Mouse (Mus musculus) intestine, embryonic 16.5 days (tissue): ENCODE measurements around the gene Plekha8. TPM values are rescaled to one million over a fixed set of nuclear protein-coding genes. Genes with fewer than 3 reads are reported as not detected.
A peak's percentile ranks its signal among the peaks of the same experiment; 100 is the strongest.

Experiments
- ATAC-seq: fragments of 200-750 bp; cut with Nextera tagmentation; 2 replicates; pipeline ENCODE4 v1.8.0; 2017; ENCODE audit warnings: moderate TSS enrichment, moderate library complexity
- H3K27ac ChIP-seq: fragments of 300-500 bp; sonication (generic); 2 replicates; pipeline ENCODE4 v1.5.1; 2014; ENCODE audit warnings: mild to moderate bottlenecking, low read length
- H3K27me3 ChIP-seq: fragments of 300-500 bp; sonication (generic); replicated peaks from 2 replicates; pipeline ENCODE4 v1.6.1; 2014; ENCODE audit warnings: low read length, control low read depth, mixed read lengths; ENCODE audit not compliant: control insufficient read depth, insufficient read depth
- H3K36me3 ChIP-seq: fragments of 300-500 bp; sonication (generic); 2 replicates; pipeline ENCODE4 v1.6.1; 2014; ENCODE audit warnings: low read length, control low read depth; ENCODE audit not compliant: control insufficient read depth, insufficient read depth
- H3K4me1 ChIP-seq: fragments of 300-500 bp; sonication (generic); 2 replicates; pipeline ENCODE4 v1.6.1; 2014; ENCODE audit warnings: low read length, control low read depth, mixed read lengths; ENCODE audit not compliant: control insufficient read depth, insufficient read depth
- H3K4me2 ChIP-seq: fragments of 300-500 bp; sonication (generic); 2 replicates; pipeline ENCODE4 v1.6.1; 2014; ENCODE audit warnings: low read depth, low read length, control low read depth
- H3K4me3 ChIP-seq: fragments of 300-500 bp; sonication (generic); 2 replicates; pipeline ENCODE4 v1.5.1; 2014; ENCODE audit warnings: mild to moderate bottlenecking, low read length
- H3K9ac ChIP-seq: fragments of 300-500 bp; sonication (generic); 2 replicates; pipeline ENCODE4 v1.6.1; 2014; ENCODE audit warnings: low read depth, low read length
- H3K9me3 ChIP-seq: fragments of 300-500 bp; sonication (generic); 2 replicates; pipeline ENCODE4 v1.6.1; 2016; ENCODE audit warnings: low read length, control low read depth; ENCODE audit not compliant: control insufficient read depth
- WGBS: fragments of 180-500 bp; shearing (Covaris S2); extraction: QIAGEN DNeasy Blood & Tissue Kit; methylation state at CpG from one replicate; pipeline ENCODE4 v1.1.7; 2014; 5-methylcytosine and 5-hydroxymethylcytosine counted together
- polyA plus RNA-seq: library from polyadenylated mRNA; unstranded; fragments of >200 nt; fragmentation: Nextera tagmentation; extraction: Ambion mirVana; gene quantifications from 2 replicates; pipeline ENCODE4 v1.2.1, GENCODE M21; 2015

Gene Plekha8
- 5.4 and 6.1 TPM in 2 replicates for polyA plus RNA-seq

DNA sequence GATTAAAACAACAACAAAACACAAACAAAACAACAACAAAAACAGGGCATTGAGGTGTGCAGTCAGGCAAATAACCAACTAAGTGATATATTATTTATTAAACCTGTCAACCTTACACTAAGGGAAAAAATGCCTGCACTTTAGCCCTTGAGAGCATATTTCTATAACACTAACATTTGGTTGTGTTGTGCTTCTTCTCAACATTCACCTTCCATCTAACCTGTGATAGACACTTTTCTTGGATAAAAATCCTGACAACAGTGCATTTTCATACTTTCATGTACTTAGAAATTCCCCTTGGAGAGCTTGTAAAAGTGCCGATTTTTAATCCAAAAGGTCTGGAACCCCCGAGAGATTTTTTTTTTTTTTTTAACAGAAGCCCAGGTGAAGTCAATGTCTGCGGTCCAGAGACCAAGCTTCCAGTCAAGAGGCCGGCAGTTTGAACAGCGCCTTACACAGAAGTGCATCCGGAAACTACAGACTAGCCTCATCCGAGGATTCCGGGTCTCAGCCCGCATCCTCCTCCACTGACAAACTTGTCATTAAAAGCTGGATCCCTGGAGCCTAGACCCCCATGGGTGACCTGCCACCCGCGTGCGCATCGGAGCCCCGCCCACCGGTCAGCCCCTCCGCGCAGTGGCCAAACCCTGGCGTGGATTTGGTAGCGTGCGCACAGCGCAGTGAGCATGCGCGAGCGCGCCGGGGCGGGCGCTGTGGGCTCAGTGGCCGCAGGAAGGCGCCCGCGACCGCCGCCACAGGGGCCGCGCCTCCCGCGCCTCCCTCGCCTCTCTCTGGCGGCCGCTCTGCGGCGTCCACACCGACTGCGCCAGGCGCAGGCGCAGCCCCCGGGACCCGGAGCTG, at the start of gene Plekha8:
Plekha8 (plus strand) TSS at position 643 of the 861 bp plus-strand sequence.
- WGBS, result under 1% methylated on average over 47 of the region's 49 CpGs
- peak; percentile 92 for ATAC-seq
- H3K9me3 ChIP-seq, result no peaks in the 10 kb centered on the region
- no peaks in the 10 kb centered on the region for H3K27me3 ChIP-seq
- peaks cover 27% of the 10 kb centered on the region for H3K4me1 ChIP-seq
- peak within 1 kb of the TSS; percentile 75 for H3K27ac ChIP-seq
- H3K4me2 ChIP-seq, result peak within 1 kb of the TSS; percentile 84
- H3K36me3 ChIP-seq, result no peaks in the 10 kb centered on the region
- peak within 1 kb of the TSS; percentile 91 for H3K9ac ChIP-seq
- peak within 1 kb of the TSS; percentile 97 for H3K4me3 ChIP-seq

DNA sequence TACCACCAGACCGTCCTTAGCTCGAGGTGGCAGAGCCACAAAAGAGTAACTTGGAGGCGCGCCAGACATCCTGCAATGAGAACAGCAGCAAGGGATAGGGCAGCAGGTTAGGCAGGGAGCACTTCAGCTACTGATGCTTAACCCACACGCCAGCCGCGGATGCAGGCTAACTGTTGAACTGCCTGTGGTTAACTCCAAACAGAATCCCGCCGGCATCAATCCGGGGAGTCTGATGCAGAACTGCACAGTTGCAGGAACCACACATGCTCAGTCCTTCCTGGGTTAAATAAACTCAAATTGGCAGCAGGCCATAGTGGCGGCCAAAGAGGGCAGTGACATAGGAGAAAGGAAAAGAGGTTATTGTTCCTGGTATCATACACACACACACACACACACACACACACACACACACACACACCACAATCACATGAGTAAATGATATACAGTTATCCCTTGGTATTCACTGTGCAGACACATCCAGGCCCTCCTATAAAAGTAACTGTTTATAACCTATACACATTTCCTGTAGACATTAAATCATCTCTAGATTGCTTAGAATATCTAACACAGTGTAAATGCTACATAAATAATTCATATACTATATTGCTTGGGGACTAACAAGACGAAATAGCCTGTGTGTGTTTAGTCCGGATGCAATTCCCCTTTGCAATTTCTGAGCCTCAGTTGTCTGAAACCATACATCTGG, 46.4 kb upstream of the Plekha8 start:
- no peak for ATAC-seq
- H3K27ac ChIP-seq, result no peak overlapping the region
- H3K4me2 ChIP-seq, result no peak overlapping the region
- H3K4me3 ChIP-seq, result no peak overlapping the region
- H3K9ac ChIP-seq, result no peak overlapping the region
- H3K4me1 ChIP-seq, result peaks cover 11% of the 10 kb centered on the region
- H3K9me3 ChIP-seq, result no peaks in the 10 kb centered on the region
- H3K27me3 ChIP-seq, result no peaks in the 10 kb centered on the region
- 54% methylated on average over 13 of the region's 13 CpGs for WGBS
- H3K36me3 ChIP-seq, result no peaks in the 10 kb centered on the region

DNA sequence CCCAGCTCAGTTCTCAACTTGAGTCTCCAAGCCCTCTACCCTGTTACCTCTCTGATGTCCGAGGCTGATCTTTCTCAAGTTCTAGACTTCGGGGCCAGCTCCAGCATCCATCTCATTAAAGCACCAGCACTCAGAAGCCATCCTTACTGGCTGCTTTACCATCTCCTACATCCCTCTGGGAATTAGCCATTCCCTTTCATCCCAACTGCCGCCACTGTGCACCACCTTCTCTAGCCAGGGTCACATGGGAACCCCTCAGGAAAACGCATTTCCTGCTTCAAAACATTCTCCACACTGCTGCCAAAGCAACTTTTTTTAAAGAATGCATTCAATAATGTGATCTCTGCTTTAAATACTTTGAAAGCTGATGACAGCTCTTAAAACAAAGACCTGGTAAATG, 45.6 kb upstream of the Plekha8 start:
- Histone ChIP-seq H3K27me3 (no peaks in the 10 kb centered on the region), H3K4me1 (peaks cover 11% of the 10 kb centered on the region), H3K36me3 (no peaks in the 10 kb centered on the region), H3K4me2 (no peak overlapping the region), H3K27ac (no peak overlapping the region), H3K4me3 (no peak overlapping the region), H3K9ac (no peak overlapping the region), H3K9me3 (no peaks in the 10 kb centered on the region)
- WGBS, result 72% methylated on average over 4 of the region's 4 CpGs
- ATAC-seq, result no peak

DNA sequence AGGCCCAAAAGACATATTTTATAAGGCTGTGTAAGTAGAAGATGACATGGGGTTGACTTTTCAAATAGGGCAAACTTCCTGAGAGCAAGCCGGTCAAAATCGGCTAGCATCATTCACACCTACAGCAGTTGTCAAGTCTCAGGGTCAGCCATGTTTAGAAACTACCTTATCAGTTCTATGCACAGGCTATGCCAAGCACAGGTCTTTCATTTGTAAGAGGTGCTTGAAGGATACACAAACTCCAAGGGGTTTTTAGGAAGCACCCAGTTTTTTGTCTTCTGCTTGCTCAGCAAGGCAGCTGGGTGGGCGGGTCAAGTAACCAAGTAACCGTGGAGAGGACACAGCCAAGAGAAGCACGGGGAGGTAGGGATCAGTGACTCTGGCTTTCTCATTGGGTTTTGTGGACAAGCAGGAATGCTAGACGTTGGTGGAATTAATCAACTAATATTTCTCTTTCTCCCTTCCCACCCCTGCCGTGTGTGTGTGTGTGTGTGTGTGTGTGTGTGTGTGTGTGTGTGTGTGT, 44.0 kb upstream of the Plekha8 start:
- WGBS, result 66% methylated on average over 7 of the region's 7 CpGs
- Histone ChIP-seq H3K4me3 (no peak overlapping the region), H3K4me1 (peaks cover 11% of the 10 kb centered on the region), H3K27me3 (no peaks in the 10 kb centered on the region), H3K9ac (no peak overlapping the region), H3K27ac (no peak overlapping the region), H3K4me2 (no peak overlapping the region), H3K36me3 (no peaks in the 10 kb centered on the region), H3K9me3 (no peaks in the 10 kb centered on the region)
- ATAC-seq, result no peak

DNA sequence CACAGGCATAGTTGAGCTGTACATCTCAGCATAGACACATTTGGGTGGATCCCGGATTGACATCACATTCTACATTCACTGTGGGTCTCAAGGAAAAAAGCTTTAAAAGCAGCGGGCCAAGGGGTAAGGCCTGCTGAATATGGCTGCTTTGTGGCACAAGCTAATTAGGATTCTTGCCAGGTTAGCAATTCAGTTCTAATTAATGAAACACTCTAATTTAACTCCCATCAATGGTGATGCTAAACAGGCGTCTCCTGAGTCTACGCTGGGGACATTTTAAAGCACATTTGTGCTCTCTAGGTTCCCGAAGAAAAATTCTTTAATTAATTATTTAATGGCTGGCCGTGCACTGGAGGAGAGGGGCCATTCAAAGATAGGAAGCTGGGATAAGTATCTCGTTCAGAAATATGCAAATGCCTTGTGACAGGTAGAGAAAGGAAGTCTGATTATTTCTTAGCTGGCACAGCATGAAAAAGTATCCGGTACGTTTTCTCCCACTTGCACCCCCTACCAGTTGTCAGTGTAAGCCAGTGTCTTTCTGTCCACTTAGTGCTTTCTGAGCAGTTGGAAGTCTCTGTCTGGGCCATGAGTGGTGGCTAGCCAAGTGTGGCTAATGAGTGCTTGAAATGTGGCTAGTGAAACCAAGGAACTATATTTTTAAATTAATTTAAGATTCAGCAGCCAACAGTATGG, 42.0 kb upstream of the Plekha8 start:
- no peak overlapping the region for H3K4me2 ChIP-seq
- no peaks in the 10 kb centered on the region for H3K27me3 ChIP-seq
- no peak overlapping the region for H3K27ac ChIP-seq
- no peak overlapping the region for H3K4me3 ChIP-seq
- H3K9me3 ChIP-seq, result no peaks in the 10 kb centered on the region
- ATAC-seq, result no peak
- H3K36me3 ChIP-seq, result no peaks in the 10 kb centered on the region
- no peak overlapping the region for H3K9ac ChIP-seq
- WGBS, result 74% methylated on average over 9 of the region's 9 CpGs
- H3K4me1 ChIP-seq, result peaks cover 11% of the 10 kb centered on the region

DNA sequence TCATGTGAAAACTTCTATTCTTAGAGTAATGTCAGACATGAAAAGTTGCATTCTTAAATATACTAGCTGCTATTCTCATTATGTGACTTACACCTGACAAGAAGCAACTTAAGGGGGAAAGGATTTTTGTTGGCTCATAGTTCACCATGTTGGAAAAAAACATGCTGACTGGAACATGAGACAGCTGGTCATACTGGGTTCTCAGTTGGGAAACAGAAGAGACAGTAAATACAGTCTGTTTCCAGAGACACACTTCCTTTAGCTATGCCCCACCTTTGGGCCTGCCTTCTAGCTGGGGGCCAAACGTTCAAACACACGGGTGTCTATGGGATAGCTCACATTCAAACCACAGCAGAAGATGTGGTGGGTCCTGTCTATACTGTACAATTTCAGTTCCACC, 41.3 kb upstream of the Plekha8 start:
- WGBS, result 75% methylated on average over 2 of the region's 2 CpGs

DNA sequence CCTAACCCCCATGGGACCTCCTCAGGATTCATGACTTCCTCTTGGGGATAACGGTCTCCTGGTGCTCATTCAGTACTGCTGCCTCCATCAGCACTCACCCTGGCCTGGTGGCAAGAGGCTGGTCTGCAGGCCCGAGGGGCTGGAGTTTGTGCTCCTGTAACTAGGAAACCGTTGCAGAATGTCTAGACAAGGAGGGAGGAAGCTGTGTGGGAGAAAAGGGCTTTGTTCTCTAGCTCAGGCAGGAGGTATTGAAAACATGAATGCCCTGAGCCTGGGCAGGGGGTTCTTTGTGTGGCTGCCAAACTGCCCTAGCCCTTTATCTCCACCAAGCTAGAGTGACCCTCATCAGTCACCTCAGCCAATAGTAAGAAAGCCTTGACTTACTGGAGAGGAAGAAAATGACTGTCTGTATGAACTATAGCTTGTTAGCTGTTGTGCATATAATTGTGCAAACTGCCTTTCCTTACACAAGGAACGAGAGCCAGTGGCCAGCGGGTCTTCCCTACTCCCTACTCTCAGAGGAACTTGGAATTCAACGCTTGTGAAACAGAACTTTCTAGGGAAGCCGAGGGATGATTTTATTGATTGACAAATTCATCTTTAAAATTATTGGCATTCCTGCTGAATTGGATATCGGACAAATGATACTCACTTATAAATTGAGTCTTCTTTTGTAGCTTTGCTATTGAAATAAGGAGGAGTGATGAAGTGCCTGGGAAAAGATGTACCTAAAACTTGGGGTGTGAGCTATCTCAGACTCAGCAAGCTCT, 40.4 kb upstream of the Plekha8 start:
- Histone ChIP-seq H3K9ac (no peak overlapping the region), H3K27ac (no peak overlapping the region), H3K27me3 (no peaks in the 10 kb centered on the region), H3K4me2 (no peak overlapping the region), H3K4me3 (no peak overlapping the region), H3K4me1 (no peaks in the 10 kb centered on the region), H3K9me3 (no peaks in the 10 kb centered on the region), H3K36me3 (no peaks in the 10 kb centered on the region)
- WGBS, result 60% methylated on average over 8 of the region's 8 CpGs
- no peak for ATAC-seq

More for the DNA sequence above, 41.3 kb upstream of the Plekha8 start:
- Histone ChIP-seq H3K27ac (no peak overlapping the region), H3K9ac (no peak overlapping the region), H3K9me3 (no peaks in the 10 kb centered on the region), H3K4me3 (no peak overlapping the region), H3K27me3 (no peaks in the 10 kb centered on the region), H3K4me2 (no peak overlapping the region), H3K36me3 (no peaks in the 10 kb centered on the region), H3K4me1 (peaks cover 7% of the 10 kb centered on the region; the same call in 1 of the 2 replicates)
- no peak for ATAC-seq

DNA sequence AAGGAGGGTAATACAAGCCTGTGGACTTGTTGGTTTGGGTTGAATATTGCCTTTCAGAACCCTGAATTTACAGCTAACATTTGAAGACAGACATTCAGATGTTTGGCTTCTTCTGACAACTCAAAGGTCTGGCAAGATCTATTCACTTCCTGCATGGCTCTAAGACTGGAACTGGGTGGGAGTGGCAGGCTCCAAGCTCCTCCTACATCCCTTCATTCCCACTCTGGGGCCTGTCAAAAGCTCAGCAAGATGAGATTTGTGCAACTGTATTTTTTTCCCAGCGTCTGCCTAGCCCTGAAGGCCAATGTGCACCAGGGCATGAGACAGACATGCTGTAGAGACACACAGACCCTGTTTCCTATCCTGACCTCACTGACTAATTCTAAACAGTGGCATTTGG, 39.1 kb upstream of the Plekha8 start:
- no peak overlapping the region for H3K9ac ChIP-seq
- 48% methylated on average over 1 of the region's 1 CpGs for WGBS
- no peaks in the 10 kb centered on the region for H3K9me3 ChIP-seq
- no peak overlapping the region for H3K4me3 ChIP-seq
- no peaks in the 10 kb centered on the region for H3K36me3 ChIP-seq
- no peak for ATAC-seq
- no peaks in the 10 kb centered on the region for H3K4me1 ChIP-seq
- H3K27me3 ChIP-seq, result no peaks in the 10 kb centered on the region
- H3K4me2 ChIP-seq, result no peak overlapping the region
- H3K27ac ChIP-seq, result no peak overlapping the region
